Mouse (Mus musculus) ES-E14 (cell line): ENCODE results near the gene Cfap46.

Experiments
- HCFC1 ChIP-seq: IDR thresholded peaks from 2 replicates; pipeline ENCODE4 v1.6.1; 2012; ENCODE audit warnings: low read length, inconsistent platforms, borderline replicate concordance; ENCODE audit not compliant: insufficient read depth
- MAFK ChIP-seq: IDR thresholded peaks from 2 replicates; pipeline ENCODE4 v1.6.1; 2014; ENCODE audit warnings: mild to moderate bottlenecking, low read depth, low read length, inconsistent platforms; ENCODE audit not compliant: insufficient read depth
- ZNF384 ChIP-seq: IDR thresholded peaks from 2 replicates; pipeline ENCODE4 v1.6.1; 2012; ENCODE audit warnings: low read depth, low read length, inconsistent platforms

- no peak for TF ChIP-seq ZNF384
- TF ChIP-seq HCFC1: no peak
- TF ChIP-seq MAFK: no peak
Observed at GRCm38 (mm10) chr7:139633393-139633792, 50.2 kb downstream of the Cfap46 start.
